Mouse (Mus musculus): Measurements from ENCODE around the gene Cyp1a1. TPM values are rescaled to one million over a fixed set of nuclear protein-coding genes. Genes with fewer than 3 reads are reported as not detected.
A peak's percentile ranks its signal among the peaks of the same experiment; 100 is the strongest.

Gene Cyp1a1
- total RNA-seq, 1 experiment = 1.0 TPM

GRCm38 (mm10) chr9:57696380-57697285 lies 8.9 kb downstream of the Cyp1a1 start:
- in situ Hi-C loops (cut with MboI; ENCODE audit: low sequenced_read_pairs in 2 of 2, unreplicated experiment in 2 of 2) = no loop called here
- H3K4me1 ChIP-seq (ENCODE audit: control insufficient read depth in 2 of 2, insufficient read depth in 2 of 2, low read length in 2 of 2, poor library complexity in 1 of 2) = peaks cover 0 to 8% of the 10 kb centered on the region in 2 experiments; a peak in 2 of 4 replicates
- H3K36me3 ChIP-seq (ENCODE audit: control insufficient read depth, insufficient read depth, low read length, poor library complexity, severe bottlenecking) = no peaks in the 10 kb centered on the region
- H3K9ac ChIP-seq (ENCODE audit: insufficient read depth, low read depth, low read length, poor library complexity, severe bottlenecking) = peak overlapping the region; percentile 35; the same call in 1 of the 2 replicates
- no peaks in the 10 kb centered on the region for H3K9me3 ChIP-seq (ENCODE audit: control insufficient read depth, insufficient read depth, low read depth, low read length)
- no peak overlapping the region for H3K27ac ChIP-seq (ENCODE audit: insufficient read depth, low read depth, low read length, poor library complexity, severe bottlenecking)
- DNase-seq (ENCODE audit: low read depth, low spot score) = peak; percentile 35
- TF ChIP-seq ZNF384 (IDR thresholded peaks at IDR 0.05; ENCODE audit: low read depth, low read length) (no peak), HCFC1 (IDR thresholded peaks at IDR 0.05; ENCODE audit: borderline replicate concordance, insufficient read depth, low read length) (no peak), MAFK (IDR thresholded peaks at IDR 0.05; ENCODE audit: insufficient read depth, low read depth, low read length) (no peak), ZC3H11A (IDR thresholded peaks at IDR 0.05; ENCODE audit: borderline replicate concordance, low read depth, low read length) (no peak), CHD2 (IDR thresholded peaks at IDR 0.05; ENCODE audit: low read depth, low read length) (no peak)
- peak overlapping the region; percentile 59 to 61 for H3K4me3 ChIP-seq (ENCODE audit: insufficient read depth in 1 of 2, low read depth in 1 of 2, low read length in 2 of 2, poor library complexity in 1 of 2, severe bottlenecking in 1 of 2)

- no peak for TF ChIP-seq ZNF384 (IDR thresholded peaks at IDR 0.05; ENCODE audit: low read depth, low read length)
- no peak for TF ChIP-seq HCFC1 (IDR thresholded peaks at IDR 0.05; ENCODE audit: borderline replicate concordance, insufficient read depth, low read length)
- TF ChIP-seq ZC3H11A (IDR thresholded peaks at IDR 0.05; ENCODE audit: borderline replicate concordance, low read depth, low read length) = no peak
- TF ChIP-seq MAFK (IDR thresholded peaks at IDR 0.05; ENCODE audit: insufficient read depth, low read depth, low read length) = no peak
- no peak for TF ChIP-seq CHD2 (IDR thresholded peaks at IDR 0.05; ENCODE audit: low read depth, low read length)
- H3K4me3 ChIP-seq (ENCODE audit: insufficient read depth in 1 of 2, low read depth in 1 of 2, low read length in 2 of 2, poor library complexity in 1 of 2, severe bottlenecking in 1 of 2) = no peak overlapping the region
- in situ Hi-C loops (cut with MboI; ENCODE audit: low sequenced_read_pairs in 2 of 2, unreplicated experiment in 2 of 2) = no loop called here
Measured at GRCm38 (mm10) chr9:57697380-57697779, 9.7 kb downstream of the Cyp1a1 start.

GRCm38 (mm10) chr9:57698466-57699150 lies 10.9 kb downstream of the Cyp1a1 start:
- Histone ChIP-seq H3K4me1 (ENCODE audit: control insufficient read depth in 2 of 2, insufficient read depth in 2 of 2, low read length in 2 of 2, poor library complexity in 1 of 2) (peaks cover 0 to 12% of the 10 kb centered on the region in 2 experiments; a peak in 2 of 4 replicates), H3K27ac (ENCODE audit: insufficient read depth, low read depth, low read length, poor library complexity, severe bottlenecking) (no peak overlapping the region), H3K4me3 (ENCODE audit: insufficient read depth in 1 of 2, low read depth in 1 of 2, low read length in 2 of 2, poor library complexity in 1 of 2, severe bottlenecking in 1 of 2) (no peak overlapping the region), H3K36me3 (ENCODE audit: control insufficient read depth, insufficient read depth, low read length, poor library complexity, severe bottlenecking) (no peaks in the 10 kb centered on the region), H3K9ac (ENCODE audit: insufficient read depth, low read depth, low read length, poor library complexity, severe bottlenecking) (no peak overlapping the region), H3K9me3 (ENCODE audit: control insufficient read depth, insufficient read depth, low read depth, low read length) (no peaks in the 10 kb centered on the region)
- no peak for TF ChIP-seq HCFC1 (IDR thresholded peaks at IDR 0.05; ENCODE audit: borderline replicate concordance, insufficient read depth, low read length)
- TF ChIP-seq ZNF384 (IDR thresholded peaks at IDR 0.05; ENCODE audit: low read depth, low read length) = no peak
- no peak for TF ChIP-seq ZC3H11A (IDR thresholded peaks at IDR 0.05; ENCODE audit: borderline replicate concordance, low read depth, low read length)
- no peak for DNase-seq (ENCODE audit: low read depth, low spot score)
- in situ Hi-C loops (cut with MboI; ENCODE audit: low sequenced_read_pairs in 2 of 2, unreplicated experiment in 2 of 2) = no loop called here

More at GRCm38 (mm10) chr9:57697380-57697779, 9.7 kb downstream of the Cyp1a1 start:
- DNase-seq (ENCODE audit: low read depth, low spot score) = no peak
- no peak overlapping the region for H3K27ac ChIP-seq (ENCODE audit: insufficient read depth, low read depth, low read length, poor library complexity, severe bottlenecking)
- no peaks in the 10 kb centered on the region for H3K36me3 ChIP-seq (ENCODE audit: control insufficient read depth, insufficient read depth, low read length, poor library complexity, severe bottlenecking)
- H3K4me1 ChIP-seq (ENCODE audit: control insufficient read depth in 2 of 2, insufficient read depth in 2 of 2, low read length in 2 of 2, poor library complexity in 1 of 2) = peaks cover 0 to 12% of the 10 kb centered on the region in 2 experiments; a peak in 2 of 4 replicates
- no peaks in the 10 kb centered on the region for H3K9me3 ChIP-seq (ENCODE audit: control insufficient read depth, insufficient read depth, low read depth, low read length)
- no peak overlapping the region for H3K9ac ChIP-seq (ENCODE audit: insufficient read depth, low read depth, low read length, poor library complexity, severe bottlenecking)

GRCm38 (mm10) chr9:57706496-57706895 lies 18.8 kb downstream of the Cyp1a1 start:
- Histone ChIP-seq H3K9ac (ENCODE audit: insufficient read depth, low read depth, low read length, poor library complexity, severe bottlenecking) (no peak overlapping the region), H3K9me3 (ENCODE audit: control insufficient read depth, insufficient read depth, low read depth, low read length) (no peaks in the 10 kb centered on the region), H3K4me1 (ENCODE audit: control insufficient read depth in 2 of 2, insufficient read depth in 2 of 2, low read length in 2 of 2, poor library complexity in 1 of 2) (peaks cover 2 to 5% of the 10 kb centered on the region in 2 experiments; a peak in 1 of 4 replicates), H3K36me3 (ENCODE audit: control insufficient read depth, insufficient read depth, low read length, poor library complexity, severe bottlenecking) (no peaks in the 10 kb centered on the region), H3K27ac (ENCODE audit: insufficient read depth, low read depth, low read length, poor library complexity, severe bottlenecking) (no peak overlapping the region), H3K4me3 (ENCODE audit: insufficient read depth in 1 of 2, low read depth in 1 of 2, low read length in 2 of 2, poor library complexity in 1 of 2, severe bottlenecking in 1 of 2) (no peak overlapping the region)
- in situ Hi-C loops (cut with MboI; ENCODE audit: low sequenced_read_pairs in 2 of 2, unreplicated experiment in 2 of 2) = no loop called here
- no peak for DNase-seq (ENCODE audit: low read depth, low spot score)
- no peak for TF ChIP-seq HCFC1 (IDR thresholded peaks at IDR 0.05; ENCODE audit: borderline replicate concordance, insufficient read depth, low read length)
- TF ChIP-seq ZC3H11A (IDR thresholded peaks at IDR 0.05; ENCODE audit: borderline replicate concordance, low read depth, low read length) = no peak
- no peak for TF ChIP-seq ZNF384 (IDR thresholded peaks at IDR 0.05; ENCODE audit: low read depth, low read length)
- no peak for TF ChIP-seq MAFK (IDR thresholded peaks at IDR 0.05; ENCODE audit: insufficient read depth, low read depth, low read length)
- TF ChIP-seq CHD2 (IDR thresholded peaks at IDR 0.05; ENCODE audit: low read depth, low read length) = no peak

All from ES-E14 (cell line).